Mouse (Mus musculus) CH12.LX (cell line): ENCODE data around the gene Txn1.

Source experiments
- CTCF ChIP-seq, 2 experiments: IDR thresholded peaks in 1 of 2; conservative IDR thresholded peaks in 1 of 2; 2 replicates each; pipeline ENCODE4 v1.5.1; 2011 to 2012; ENCODE audit warnings: low read depth in 2 of 2, low read length in 2 of 2, improper control_type of control experiment in 1 of 2, inconsistent platforms in 1 of 2, mild to moderate bottlenecking in 1 of 2, moderate library complexity in 1 of 2
- ETS1 ChIP-seq: conservative IDR thresholded peaks from 2 replicates; pipeline ENCODE4 v1.6.1; 2012; ENCODE audit warnings: low read depth, mild to moderate bottlenecking, inconsistent platforms, low read length, improper control_type of control experiment, moderate library complexity
- KAT2A ChIP-seq: IDR thresholded peaks from 2 replicates; pipeline ENCODE4 v1.6.1; 2012; ENCODE audit warnings: low read length, improper control_type of control experiment, inconsistent platforms; ENCODE audit not compliant: insufficient replicate concordance
- MAX ChIP-seq: IDR thresholded peaks from 2 replicates; pipeline ENCODE4 v1.6.1; 2011; ENCODE audit warnings: low read length, improper control_type of control experiment
- MEF2A ChIP-seq: IDR thresholded peaks from 2 replicates; pipeline ENCODE4 v1.6.1; 2014; ENCODE audit warnings: low read depth, mild to moderate bottlenecking, inconsistent platforms, low read length, improper control_type of control experiment, borderline replicate concordance
- POLR2A ChIP-seq: IDR thresholded peaks from 2 replicates; pipeline ENCODE4 v1.6.1; 2011; ENCODE audit warnings: low read depth, mild to moderate bottlenecking, improper control_type of control experiment, low read length
- ZC3H11A ChIP-seq: IDR thresholded peaks from 2 replicates; pipeline ENCODE4 v1.6.1; 2012; ENCODE audit warnings: low read depth, mild to moderate bottlenecking, inconsistent platforms, low read length, improper control_type of control experiment

GRCm38 (mm10) chr4:57895902-57896301, 60.3 kb downstream of the Txn1 start:
- TF ChIP-seq MAX: no peak
- TF ChIP-seq POLR2A: no peak
- TF ChIP-seq KAT2A: no peak
- TF ChIP-seq CTCF (conservative IDR thresholded peaks at IDR 0.05 in 1 of 2, IDR thresholded peaks at IDR 0.05 in 1 of 2; ENCODE audit: low read depth in 2 of 2, low read length in 2 of 2): no peak
- no peak for TF ChIP-seq ZC3H11A
- TF ChIP-seq MEF2A: no peak
- TF ChIP-seq ETS1: no peak
